ENCODE assay signal across 17 mouse cellular contexts in genomic region chr4:10197245-10197943, GRCm38 (mm10).
A peak's percentile ranks its signal among the peaks of the same experiment; 100 is the strongest.
DNase-seq lines count a peak whose midpoint lies in the region; ATAC-seq and TF ChIP-seq lines count a peak whose summit lies in the region.
"Had no signal": no experiment of that assay in that cellular context is flagged by ENCODE, and none has a peak within 500 bp of the region (broad histone marks: within the 10 kb centered on the region; RNA-seq: fewer than 3 reads in every experiment).

No protein-coding gene starts in this region.

- TF ChIP-seq POLR2A in kidney, adult 2 months (IDR thresholded peaks at IDR 0.05; ENCODE audit: low read depth, low read length): no peak

- H3K9ac ChIP-seq in heart, embryonic 15.5 days: no peak overlapping the region
- H3K9ac ChIP-seq in heart, embryonic 11.5 days (ENCODE audit: low read depth, low read length): no peak overlapping the region
- H3K9ac ChIP-seq in kidney, postnatal 0 days (ENCODE audit: low read depth, low read length): no peak overlapping the region
- no peak overlapping the region for H3K9ac ChIP-seq in midbrain, postnatal 0 days (replicated peaks; ENCODE audit: low read length, poor library complexity, severe bottlenecking)
- H3K9ac ChIP-seq: embryonic facial prominence, embryonic 12.5 days; limb, embryonic 13.5 days; midbrain, embryonic 12.5 days had no signal

- no peaks in the 10 kb centered on the region for H3K27me3 ChIP-seq in heart, embryonic 15.5 days
- no peaks in the 10 kb centered on the region for H3K27me3 ChIP-seq in heart, embryonic 11.5 days (ENCODE audit: control insufficient read depth, insufficient read depth, low read length)
- no peaks in the 10 kb centered on the region for H3K27me3 ChIP-seq in kidney, postnatal 0 days (ENCODE audit: insufficient read depth, low read length)
- no peaks in the 10 kb centered on the region; the same call in 1 of the 2 replicates for H3K27me3 ChIP-seq in kidney, adult 2 months (replicated peaks; ENCODE audit: control insufficient read depth, insufficient read depth, low read length)
- H3K27me3 ChIP-seq in midbrain, postnatal 0 days (ENCODE audit: insufficient read depth, low read length): no peaks in the 10 kb centered on the region
- H3K27me3 ChIP-seq in midbrain, embryonic 10.5 days (ENCODE audit: low read depth, poor library complexity, severe bottlenecking): no peaks in the 10 kb centered on the region
- H3K27me3 ChIP-seq: embryonic facial prominence, embryonic 12.5 days; limb, embryonic 13.5 days; midbrain, embryonic 12.5 days had no signal

- H3K36me3 ChIP-seq in heart, embryonic 15.5 days: no peaks in the 10 kb centered on the region
- H3K36me3 ChIP-seq in heart, embryonic 11.5 days (ENCODE audit: control insufficient read depth, insufficient read depth, low read length): no peaks in the 10 kb centered on the region
- H3K36me3 ChIP-seq in kidney, postnatal 0 days (ENCODE audit: insufficient read depth, low read length): no peaks in the 10 kb centered on the region
- H3K36me3 ChIP-seq in kidney, adult 2 months (ENCODE audit: control insufficient read depth, insufficient read depth, low read length): no peaks in the 10 kb centered on the region
- no peaks in the 10 kb centered on the region for H3K36me3 ChIP-seq in midbrain, postnatal 0 days (ENCODE audit: insufficient read depth, low read length)
- no peaks in the 10 kb centered on the region for H3K36me3 ChIP-seq in midbrain, embryonic 10.5 days
- H3K36me3 ChIP-seq: embryonic facial prominence, embryonic 12.5 days; limb, embryonic 13.5 days; midbrain, embryonic 12.5 days had no signal

- peak; percentile 65 for DNase-seq in kidney, postnatal 0 days (ENCODE audit: low spot score)
- no peak for DNase-seq in kidney, adult 2 months
- peak; percentile 33 for DNase-seq in midbrain, postnatal 0 days (ENCODE audit: low spot score)
- no peak for DNase-seq in midbrain, embryonic 10.5 days (ENCODE audit: low spot score)
- peak; percentile 1 for DNase-seq in telencephalon, adult 2 months (ENCODE audit: low read depth, low spot score)
- DNase-seq: cerebellum, adult 11-12 months; heart, postnatal 14 days; lung, adult 18-20 months; right cerebral cortex, postnatal 14 days had no signal

- no peak overlapping the region for H3K4me3 ChIP-seq in heart, embryonic 15.5 days
- H3K4me3 ChIP-seq in heart, embryonic 11.5 days (ENCODE audit: low read depth, low read length): no peak overlapping the region
- H3K4me3 ChIP-seq in kidney, postnatal 0 days (replicated peaks; ENCODE audit: low read depth, low read length): no peak overlapping the region
- no peak overlapping the region for H3K4me3 ChIP-seq in kidney, adult 2 months (ENCODE audit: insufficient read depth, low read depth, low read length)
- H3K4me3 ChIP-seq in midbrain, postnatal 0 days (ENCODE audit: low read depth, low read length): no peak overlapping the region
- no peak overlapping the region for H3K4me3 ChIP-seq in midbrain, embryonic 10.5 days
- H3K4me3 ChIP-seq: embryonic facial prominence, embryonic 12.5 days; layer of hippocampus, adult 2 months; left cerebral cortex, adult 2 months; limb, embryonic 13.5 days; midbrain, embryonic 12.5 days had no signal

- no peak overlapping the region for H3K4me2 ChIP-seq in heart, embryonic 15.5 days
- H3K4me2 ChIP-seq in heart, embryonic 11.5 days: no peak overlapping the region
- no peak overlapping the region for H3K4me2 ChIP-seq in kidney, postnatal 0 days (ENCODE audit: low read length)
- no peak overlapping the region for H3K4me2 ChIP-seq in midbrain, postnatal 0 days (ENCODE audit: low read depth, low read length, poor library complexity, severe bottlenecking)
- H3K4me2 ChIP-seq: embryonic facial prominence, embryonic 12.5 days; limb, embryonic 13.5 days; midbrain, embryonic 12.5 days had no signal

- 83% methylated on average over 1 of the region's 1 CpGs for WGBS in heart, embryonic 15.5 days
- WGBS in heart, embryonic 11.5 days (ENCODE audit: insufficient replicate concordance): 86% methylated on average over 1 of the region's 1 CpGs
- 89% methylated on average over 1 of the region's 1 CpGs for WGBS in kidney, postnatal 0 days
- 96% methylated on average over 1 of the region's 1 CpGs for WGBS in kidney, adult 2 months
- 89% methylated on average over 1 of the region's 1 CpGs for WGBS in midbrain, postnatal 0 days
- WGBS in midbrain, embryonic 10.5 days: 94% methylated on average over 1 of the region's 1 CpGs

- 0 out of 2 replicates have a peak, but pooled peaks cover 3% of the 10 kb centered on the region for H3K4me1 ChIP-seq in heart, embryonic 15.5 days (replicated peaks)
- no peaks in the 10 kb centered on the region for H3K4me1 ChIP-seq in heart, embryonic 11.5 days (ENCODE audit: control insufficient read depth, insufficient read depth, low read length)
- no peaks in the 10 kb centered on the region for H3K4me1 ChIP-seq in kidney, postnatal 0 days (replicated peaks; ENCODE audit: insufficient read depth, low read length)
- no peaks in the 10 kb centered on the region for H3K4me1 ChIP-seq in kidney, adult 2 months (ENCODE audit: control insufficient read depth, insufficient read depth, low read length)
- no peaks in the 10 kb centered on the region for H3K4me1 ChIP-seq in midbrain, postnatal 0 days (ENCODE audit: insufficient read depth, low read length)
- H3K4me1 ChIP-seq in midbrain, embryonic 10.5 days: no peaks in the 10 kb centered on the region
- H3K4me1 ChIP-seq: limb, embryonic 13.5 days; midbrain, embryonic 12.5 days had no signal

- TF ChIP-seq CTCF in kidney, postnatal 0 days (IDR thresholded peaks at IDR 0.05; ENCODE audit: low read depth): no peak
- TF ChIP-seq CTCF in kidney, adult 2 months (conservative IDR thresholded peaks at IDR 0.05; ENCODE audit: insufficient read depth, insufficient read length, low read depth, low read length): no peak
- TF ChIP-seq CTCF in midbrain, postnatal 0 days (IDR thresholded peaks at IDR 0.05): no peak

- H3K27ac ChIP-seq in heart, embryonic 15.5 days: 0 out of 2 replicates have a peak overlapping the region, but pooled peaks have one; percentile 23
- no peak overlapping the region for H3K27ac ChIP-seq in heart, embryonic 11.5 days (ENCODE audit: low read depth, low read length)
- no peak overlapping the region for H3K27ac ChIP-seq in kidney, postnatal 0 days
- no peak overlapping the region for H3K27ac ChIP-seq in kidney, adult 2 months (ENCODE audit: insufficient read depth, low read depth, low read length)
- no peak overlapping the region for H3K27ac ChIP-seq in midbrain, postnatal 0 days (ENCODE audit: low read depth, low read length)
- H3K27ac ChIP-seq in midbrain, embryonic 10.5 days (replicated peaks): no peak overlapping the region
- H3K27ac ChIP-seq: embryonic facial prominence, embryonic 12.5 days; layer of hippocampus, adult 2 months; left cerebral cortex, adult 2 months; limb, embryonic 13.5 days; midbrain, embryonic 12.5 days had no signal

- no peak for ATAC-seq in heart, embryonic 15.5 days (replicated peaks; ENCODE audit: insufficient number of reproducible peaks, insufficient read depth, low FRiP score, low read depth)
- ATAC-seq in heart, embryonic 11.5 days (replicated peaks; ENCODE audit: insufficient number of reproducible peaks, low FRiP score, low TSS enrichment): no peak
- no peak for ATAC-seq in kidney, postnatal 0 days (replicated peaks; ENCODE audit: low FRiP score, low read depth)
- ATAC-seq in midbrain, postnatal 0 days (ENCODE audit: low FRiP score): 0 out of 2 replicates have a peak, but pooled peaks have one; percentile 47
- ATAC-seq: inflammation-experienced regulatory T-cells, adult 6 months had no signal

- no peaks in the 10 kb centered on the region for H3K9me3 ChIP-seq in heart, embryonic 15.5 days (replicated peaks)
- H3K9me3 ChIP-seq in heart, embryonic 11.5 days (replicated peaks; ENCODE audit: control insufficient read depth, low read length): no peaks in the 10 kb centered on the region
- H3K9me3 ChIP-seq in kidney, postnatal 0 days (replicated peaks; ENCODE audit: low read length): no peaks in the 10 kb centered on the region
- H3K9me3 ChIP-seq in midbrain, postnatal 0 days (ENCODE audit: low read length): no peaks in the 10 kb centered on the region
- no peaks in the 10 kb centered on the region for H3K9me3 ChIP-seq in midbrain, embryonic 10.5 days (replicated peaks)
- H3K9me3 ChIP-seq: embryonic facial prominence, embryonic 12.5 days; limb, embryonic 13.5 days; midbrain, embryonic 12.5 days had no signal

Comparison
In these comparisons a context has a peak if more than half of its experiments do, and no peak if none do; other contexts are left out.
1. DNase-seq: peak in kidney, postnatal 0 days (single experiment), midbrain, postnatal 0 days (single experiment) and telencephalon, adult 2 months (single experiment); none in kidney, adult 2 months (single experiment) and midbrain, embryonic 10.5 days (single experiment).